9 mouse cellular contexts compared by ENCODE assay signal in genomic region chr5:139933476-139933875, GRCm38 (mm10). TPM values are rescaled to one million over a fixed set of nuclear protein-coding genes. Genes with fewer than 3 reads are reported as not detected.
DNase-seq lines count a peak whose midpoint lies in the region; ATAC-seq lines count a peak whose summit lies in the region.
"Had no signal": no experiment of that assay in that cellular context is flagged by ENCODE, and none has a peak within 500 bp of the region (broad histone marks: within the 10 kb centered on the region; RNA-seq: fewer than 3 reads in every experiment).

No protein-coding gene starts in this region.

- H3K4me2 ChIP-seq in hindbrain, embryonic 16.5 days (ENCODE audit: low read length): no peak overlapping the region
- H3K4me2 ChIP-seq in neural tube, embryonic 11.5 days (ENCODE audit: low read depth): no peak overlapping the region
- H3K4me2 ChIP-seq in hindbrain, embryonic 14.5 days (replicated peaks): no peak overlapping the region

- H3K4me1 ChIP-seq in hindbrain, embryonic 10.5 days (replicated peaks): peaks cover 38% of the 10 kb centered on the region
- peaks cover 24% of the 10 kb centered on the region for H3K4me1 ChIP-seq in hindbrain, embryonic 16.5 days (ENCODE audit: control insufficient read depth, insufficient read depth, low read depth, low read length)
- peaks cover 18% of the 10 kb centered on the region for H3K4me1 ChIP-seq in neural tube, embryonic 11.5 days (ENCODE audit: control insufficient read depth, insufficient read depth, low read length)
- peaks cover 30% of the 10 kb centered on the region for H3K4me1 ChIP-seq in hindbrain, embryonic 14.5 days (replicated peaks; ENCODE audit: control insufficient read depth, insufficient read depth, low read length)

- H3K27me3 ChIP-seq in hindbrain, embryonic 10.5 days (ENCODE audit: insufficient read depth, poor library complexity, severe bottlenecking): peaks cover 5% of the 10 kb centered on the region; the same call in 1 of the 2 replicates
- no peaks in the 10 kb centered on the region for H3K27me3 ChIP-seq in hindbrain, embryonic 16.5 days (replicated peaks; ENCODE audit: control insufficient read depth, insufficient read depth, low read length)
- H3K27me3 ChIP-seq in neural tube, embryonic 11.5 days (ENCODE audit: control insufficient read depth, insufficient read depth, low read length): no peaks in the 10 kb centered on the region
- H3K27me3 ChIP-seq in hindbrain, embryonic 14.5 days (ENCODE audit: control insufficient read depth, insufficient read depth, low read length): 0 out of 2 replicates have a peak, but pooled peaks cover 4% of the 10 kb centered on the region

- no peaks in the 10 kb centered on the region for H3K36me3 ChIP-seq in hindbrain, embryonic 10.5 days
- H3K36me3 ChIP-seq in hindbrain, embryonic 16.5 days (ENCODE audit: control insufficient read depth, insufficient read depth, low read length): no peaks in the 10 kb centered on the region
- H3K36me3 ChIP-seq in neural tube, embryonic 11.5 days (ENCODE audit: control insufficient read depth, insufficient read depth, low read length): no peaks in the 10 kb centered on the region
- H3K36me3 ChIP-seq in hindbrain, embryonic 14.5 days (replicated peaks; ENCODE audit: control insufficient read depth, insufficient read depth): no peaks in the 10 kb centered on the region

- peak; percentile 56 for DNase-seq in hindbrain, embryonic 10.5 days (ENCODE audit: low spot score)
- peak; percentile 58 to 66 for DNase-seq in CD8-positive naive resting alpha-beta T cell, adult 2 months (ENCODE audit: low read depth in 2 of 2, low spot score in 2 of 2)
- peak; percentile 38 for DNase-seq in adrenal gland, adult 8-10 months
- DNase-seq in kidney, adult 9 months: peak; percentile 70
- DNase-seq in neural tube, embryonic 11.5 days (ENCODE audit: low spot score): peak; percentile 45
- DNase-seq in urinary bladder, postnatal 25 days (ENCODE audit: low spot score): no peak
- no peak for DNase-seq in hindbrain, embryonic 14.5 days (ENCODE audit: low spot score)

- WGBS in hindbrain, embryonic 10.5 days: 47% methylated on average over 7 of the region's 7 CpGs
- 51% methylated on average over 7 of the region's 7 CpGs for WGBS in hindbrain, embryonic 16.5 days
- WGBS in neural tube, embryonic 11.5 days: 52% methylated on average over 7 of the region's 7 CpGs
- WGBS in hindbrain, embryonic 14.5 days: 51% methylated on average over 7 of the region's 7 CpGs

- H3K27ac ChIP-seq in hindbrain, embryonic 10.5 days: no peak overlapping the region
- H3K27ac ChIP-seq in hindbrain, embryonic 16.5 days (ENCODE audit: low read depth, low read length): no peak overlapping the region
- H3K27ac ChIP-seq in neural tube, embryonic 11.5 days (ENCODE audit: low read depth, low read length): no peak overlapping the region
- no peak overlapping the region for H3K27ac ChIP-seq in hindbrain, embryonic 14.5 days

- no peak overlapping the region for H3K4me3 ChIP-seq in hindbrain, embryonic 10.5 days
- H3K4me3 ChIP-seq in hindbrain, embryonic 16.5 days (ENCODE audit: low read length): no peak overlapping the region
- H3K4me3 ChIP-seq in neural tube, embryonic 11.5 days (ENCODE audit: low read depth, low read length): no peak overlapping the region
- H3K4me3 ChIP-seq in hindbrain, embryonic 14.5 days (replicated peaks; ENCODE audit: low read length): no peak overlapping the region

- ATAC-seq in hindbrain, embryonic 16.5 days: no peak
- ATAC-seq in neural tube, embryonic 11.5 days (ENCODE audit: insufficient read depth, low FRiP score, low TSS enrichment): no peak
- no peak for ATAC-seq in hindbrain, embryonic 14.5 days (ENCODE audit: low FRiP score)

- H3K9ac ChIP-seq in hindbrain, embryonic 16.5 days (ENCODE audit: low read depth, low read length): no peak overlapping the region
- no peak overlapping the region for H3K9ac ChIP-seq in neural tube, embryonic 11.5 days (ENCODE audit: low read length)
- no peak overlapping the region for H3K9ac ChIP-seq in hindbrain, embryonic 14.5 days

- H3K9me3 ChIP-seq in hindbrain, embryonic 10.5 days: no peaks in the 10 kb centered on the region
- H3K9me3 ChIP-seq in hindbrain, embryonic 16.5 days (ENCODE audit: control insufficient read depth, low read length): no peaks in the 10 kb centered on the region
- H3K9me3 ChIP-seq in neural tube, embryonic 11.5 days (ENCODE audit: control insufficient read depth, low read length): no peaks in the 10 kb centered on the region
- H3K9me3 ChIP-seq in hindbrain, embryonic 14.5 days (ENCODE audit: control insufficient read depth, low read length): no peaks in the 10 kb centered on the region

RNA-seq across cellular contexts. Expression of gene Elfn1, which starts 25.7 kb away (rescaled TPM):
- polyA plus RNA-seq in hindbrain, embryonic 10.5 days (2016; fragmentation: Nextera tagmentation; extraction: Ambion mirVana): 0.31 and 2.6 TPM in 2 replicates
- polyA plus RNA-seq in hindbrain, embryonic 16.5 days (2015; fragmentation: Nextera tagmentation; extraction: Ambion mirVana): 2.8 and 3.7 TPM in 2 replicates
- total RNA-seq in adrenal gland, adult 8-10 months (2022): 10 to 100 TPM in 1 of 4 experiments, 1 to 10 TPM in 1, under 1 TPM in 2; 0.32 to 49.6 (median 5.4) TPM
- polyA plus RNA-seq in neural tube, embryonic 11.5 days (2014; fragmentation: Nextera tagmentation; extraction: Ambion mirVana): 2.3 and 2.5 TPM in 2 replicates
- 3.5 and 5.0 TPM in 2 replicates for polyA plus RNA-seq in hindbrain, embryonic 14.5 days (2014; fragmentation: Nextera tagmentation; extraction: Ambion mirVana)
- total RNA-seq: common myeloid progenitor, adult 5-6 weeks had no signal

Comparison
In these comparisons a context has a peak if more than half of its experiments do, and no peak if none do; other contexts are left out.
1. DNase-seq: peak in hindbrain, embryonic 10.5 days (single experiment), CD8-positive naive resting alpha-beta T cell, adult 2 months (2 of 2), adrenal gland, adult 8-10 months (single experiment), kidney, adult 9 months (single experiment) and neural tube, embryonic 11.5 days (single experiment); none in urinary bladder, postnatal 25 days (single experiment) and hindbrain, embryonic 14.5 days (single experiment).